Mouse (Mus musculus) cerebellum, postnatal 25 days (tissue): ENCODE measurements around the gene Pnkp.

Experiments
- DNase-seq, 2 experiments: peaks; one replicate each; pipeline ENCODE4 v3.0.0; 2021; ENCODE audit warnings: mixed read lengths in 2 of 2

Pnkp gene

GRCm38 (mm10) chr7:44828706-44829105 is 28.2 kb upstream of the Pnkp start:
- no peak for DNase-seq

DNA sequence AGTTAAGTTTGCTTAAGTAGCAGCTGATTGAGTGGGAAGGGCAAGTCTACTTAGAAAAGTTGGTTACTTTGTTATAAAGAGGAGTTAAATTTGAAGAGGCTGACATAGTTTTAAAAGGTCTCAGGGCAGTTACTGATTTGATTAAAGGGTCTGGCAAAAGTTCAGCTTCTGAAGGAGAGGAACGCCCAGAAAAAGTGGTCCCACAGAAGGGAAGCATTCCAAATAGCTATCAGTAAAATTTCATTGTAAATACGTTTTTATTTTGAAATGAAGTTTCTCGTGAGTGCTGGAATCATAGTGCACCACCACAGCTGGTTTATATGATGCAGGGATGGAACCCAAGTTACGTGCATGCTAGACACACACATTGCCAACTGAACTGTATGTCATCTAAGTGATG is 24.2 kb upstream of the Pnkp start:
- no peak for DNase-seq

DNA sequence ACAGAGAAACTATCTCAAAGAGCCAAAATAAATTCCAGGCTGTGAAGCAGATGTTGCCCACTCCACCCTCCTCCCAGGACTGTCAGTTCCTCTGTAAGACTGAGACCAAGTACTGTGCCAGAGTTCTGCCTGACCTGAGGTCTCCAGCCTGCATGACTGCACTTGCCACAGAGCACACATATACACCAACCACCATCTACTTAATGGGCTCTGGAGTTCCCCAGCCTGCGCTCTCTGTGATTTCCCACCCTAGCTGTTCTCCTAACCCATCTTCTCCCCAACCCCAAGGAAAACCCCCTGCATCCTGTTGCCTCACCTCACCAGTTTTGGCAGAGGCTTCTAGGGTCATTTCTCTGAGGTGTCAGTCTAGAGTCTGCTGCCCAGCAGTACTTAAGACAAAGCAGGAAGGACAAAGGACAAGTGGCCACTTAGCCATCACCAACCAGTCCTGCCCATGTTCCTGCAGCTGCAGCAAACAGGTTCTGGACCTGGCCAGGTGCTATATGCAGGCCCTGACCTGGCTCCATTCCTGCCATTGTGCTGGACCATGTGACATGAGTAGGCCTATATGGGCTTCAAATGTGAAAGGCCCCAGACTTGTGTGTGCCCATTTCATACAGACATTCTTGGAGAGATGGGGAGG is 21.4 kb upstream of the Pnkp start:
- no peak for DNase-seq

- DNase-seq = no peak
Measured at GRCm38 (mm10) chr7:44836016-44836404, 20.9 kb upstream of the Pnkp start.

GRCm38 (mm10) chr7:44836423-44837053 is 20.4 kb upstream of the Pnkp start:
- peak in 1 of 2 experiments; percentile 11 for DNase-seq

DNA sequence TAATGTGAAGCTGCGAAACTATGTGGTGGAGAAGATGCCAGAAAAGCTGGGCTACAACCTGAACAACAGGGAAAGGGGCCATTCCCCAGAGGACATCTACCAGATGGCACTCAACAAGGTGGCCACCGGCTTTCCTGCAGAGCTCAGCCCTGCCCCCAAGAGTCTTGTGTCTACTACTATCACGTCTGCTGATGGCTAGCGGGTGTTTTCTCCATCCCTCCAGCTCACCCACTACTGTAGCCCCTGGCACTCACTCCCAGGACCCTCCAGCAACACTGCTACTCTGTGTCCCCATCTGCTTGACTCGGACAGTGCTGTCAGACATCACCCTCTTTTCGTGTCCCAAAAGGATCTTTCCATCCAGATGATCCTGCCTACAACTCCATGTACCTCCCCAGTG is 18.9 kb upstream of the Pnkp start:
- peak in 1 of 2 experiments; percentile 13 for DNase-seq

DNA sequence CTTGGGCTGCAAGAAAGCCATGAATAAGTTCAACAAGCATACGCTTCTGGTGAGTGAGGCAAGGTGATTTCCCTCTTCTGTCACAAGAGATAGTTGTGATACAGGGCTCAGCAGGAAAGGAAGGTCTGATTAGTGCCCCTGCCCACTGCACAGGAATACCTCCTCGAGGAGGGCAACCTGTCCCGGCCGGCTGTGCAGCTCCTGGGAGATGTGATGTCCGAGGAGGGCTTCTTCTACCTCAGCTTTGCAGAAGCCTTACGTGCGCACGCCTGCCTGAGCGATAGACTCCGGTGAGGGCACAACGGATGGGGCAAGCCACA is 17.8 kb upstream of the Pnkp start:
- no peak for DNase-seq

DNA sequence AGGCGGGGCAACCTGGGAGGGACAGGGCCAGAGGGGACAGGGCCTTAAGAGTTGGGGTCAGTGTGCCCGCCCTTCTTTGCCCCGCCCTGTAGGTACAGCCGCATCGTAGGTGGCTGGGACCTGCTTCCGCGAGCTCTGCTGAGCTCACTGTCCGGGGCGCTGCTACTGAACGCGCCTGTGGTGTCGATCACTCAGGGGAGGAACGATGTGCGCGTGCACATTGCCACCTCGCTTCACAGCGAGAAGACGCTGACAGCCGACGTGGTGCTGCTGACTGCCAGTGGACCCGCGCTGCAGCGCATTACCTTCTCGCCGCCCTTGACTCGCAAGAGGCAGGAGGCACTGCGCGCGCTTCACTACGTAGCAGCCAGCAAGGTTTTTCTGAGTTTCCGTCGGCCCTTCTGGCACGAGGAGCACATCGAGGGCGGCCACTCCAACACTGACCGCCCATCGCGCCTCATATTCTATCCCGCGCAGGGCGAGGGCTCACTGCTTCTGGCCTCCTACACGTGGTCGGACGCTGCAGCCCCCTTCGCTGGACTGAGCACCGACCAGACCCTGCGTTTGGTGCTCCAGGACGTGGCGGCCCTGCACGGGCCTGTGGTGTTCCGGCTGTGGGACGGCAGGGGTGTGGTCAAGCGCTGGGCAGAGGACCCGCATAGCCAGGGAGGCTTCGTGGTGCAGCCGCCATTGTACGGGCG is 17.3 kb upstream of the Pnkp start:
- peak; percentile 54 to 58 for DNase-seq

- DNase-seq = peak in 1 of 2 experiments; percentile 17
Measured at GRCm38 (mm10) chr7:44840426-44840825, 16.5 kb upstream of the Pnkp start.

DNA sequence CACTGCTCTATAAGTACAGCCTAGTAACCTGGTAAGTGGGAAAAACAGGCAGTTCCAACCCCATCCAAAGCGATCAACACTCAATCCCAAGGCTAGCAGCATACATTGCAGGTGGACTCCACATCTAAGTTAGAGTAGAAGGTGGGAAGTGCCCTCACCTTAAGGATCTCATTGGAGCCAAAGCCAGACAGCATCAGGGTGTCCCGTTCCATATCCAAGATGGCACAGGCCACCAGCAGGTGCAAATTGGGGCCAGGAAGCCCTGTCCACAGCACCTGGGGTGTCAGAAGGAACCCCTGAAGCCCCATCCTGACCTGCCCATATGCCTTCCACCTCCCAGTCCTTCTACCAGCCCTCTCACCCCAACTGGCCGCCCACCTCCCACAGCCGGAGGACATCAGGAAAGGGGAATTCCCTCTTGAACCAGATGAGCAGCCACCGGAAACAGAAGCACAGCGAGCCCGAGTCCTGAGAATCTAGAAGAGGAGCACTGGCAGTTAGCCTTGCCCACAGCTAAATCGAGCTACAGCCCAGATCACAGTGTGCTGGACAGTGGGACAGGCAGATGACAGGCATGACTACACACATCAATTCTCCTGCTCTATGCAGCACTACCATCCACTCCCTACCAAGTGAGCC is 15.0 kb upstream of the Pnkp start:
- DNase-seq = peak in 1 of 2 experiments; percentile 8

DNA sequence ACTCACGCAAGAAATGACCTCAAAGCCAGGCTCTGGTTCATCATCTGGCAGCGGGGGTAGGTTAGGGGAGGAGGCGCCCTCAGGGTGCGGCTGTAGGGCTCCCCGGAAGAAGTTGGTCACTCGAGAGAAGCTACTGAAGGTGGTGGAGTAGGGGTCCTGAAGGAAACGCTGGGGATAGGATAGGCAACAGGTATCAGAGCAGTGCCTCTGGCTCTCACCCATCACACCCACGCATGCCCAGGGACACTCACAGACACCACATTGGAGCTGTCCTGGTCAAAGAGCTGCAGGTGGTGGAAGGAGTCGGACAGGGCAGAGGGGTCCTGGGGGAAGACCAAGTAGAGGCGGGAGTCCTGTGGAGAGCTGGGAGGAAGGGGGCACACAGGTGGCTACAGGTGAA is 11.9 kb upstream of the Pnkp start:
- DNase-seq = peak in 1 of 2 experiments; percentile 15

DNA sequence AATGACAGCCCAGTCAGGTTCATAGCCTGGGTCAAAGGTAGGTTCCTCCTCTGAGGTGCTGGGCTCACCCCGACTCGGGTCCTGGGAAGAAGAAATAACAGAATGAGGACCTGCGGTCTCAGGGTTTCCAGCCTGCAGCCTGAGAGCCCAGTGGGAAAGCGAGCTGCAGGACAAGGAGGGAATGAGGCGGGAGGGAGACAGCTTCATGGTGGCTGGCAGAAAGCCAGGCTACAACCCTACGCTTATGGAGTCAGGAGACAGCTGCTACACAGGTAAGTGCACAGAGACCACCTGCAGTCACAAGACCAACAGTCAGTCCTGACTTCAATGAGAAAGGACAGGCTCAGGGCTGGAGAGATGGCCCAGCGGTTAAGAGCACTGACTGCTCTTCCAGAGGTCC is 10.1 kb upstream of the Pnkp start:
- peak in 1 of 2 experiments; percentile 47 for DNase-seq

DNA sequence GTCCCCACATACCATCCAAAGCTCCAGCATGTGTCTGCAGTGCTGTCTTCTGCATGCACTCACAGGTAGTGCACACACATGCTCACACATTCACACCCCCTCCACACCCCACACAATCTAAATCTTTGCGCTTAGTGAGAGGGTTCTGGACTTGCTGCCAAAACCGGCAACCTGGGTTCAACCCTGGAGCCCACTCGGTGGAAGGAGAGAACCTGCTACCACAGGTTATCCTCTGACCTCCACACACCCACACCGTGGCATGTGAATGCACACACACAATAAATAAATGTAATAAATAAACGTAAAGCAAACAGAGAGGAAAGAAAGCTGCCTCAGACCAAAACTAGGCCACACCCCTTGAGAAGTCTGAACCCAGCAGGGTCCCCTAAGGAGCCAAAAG is 9.2 kb upstream of the Pnkp start:
- DNase-seq = peak in 1 of 2 experiments; percentile 41

DNA sequence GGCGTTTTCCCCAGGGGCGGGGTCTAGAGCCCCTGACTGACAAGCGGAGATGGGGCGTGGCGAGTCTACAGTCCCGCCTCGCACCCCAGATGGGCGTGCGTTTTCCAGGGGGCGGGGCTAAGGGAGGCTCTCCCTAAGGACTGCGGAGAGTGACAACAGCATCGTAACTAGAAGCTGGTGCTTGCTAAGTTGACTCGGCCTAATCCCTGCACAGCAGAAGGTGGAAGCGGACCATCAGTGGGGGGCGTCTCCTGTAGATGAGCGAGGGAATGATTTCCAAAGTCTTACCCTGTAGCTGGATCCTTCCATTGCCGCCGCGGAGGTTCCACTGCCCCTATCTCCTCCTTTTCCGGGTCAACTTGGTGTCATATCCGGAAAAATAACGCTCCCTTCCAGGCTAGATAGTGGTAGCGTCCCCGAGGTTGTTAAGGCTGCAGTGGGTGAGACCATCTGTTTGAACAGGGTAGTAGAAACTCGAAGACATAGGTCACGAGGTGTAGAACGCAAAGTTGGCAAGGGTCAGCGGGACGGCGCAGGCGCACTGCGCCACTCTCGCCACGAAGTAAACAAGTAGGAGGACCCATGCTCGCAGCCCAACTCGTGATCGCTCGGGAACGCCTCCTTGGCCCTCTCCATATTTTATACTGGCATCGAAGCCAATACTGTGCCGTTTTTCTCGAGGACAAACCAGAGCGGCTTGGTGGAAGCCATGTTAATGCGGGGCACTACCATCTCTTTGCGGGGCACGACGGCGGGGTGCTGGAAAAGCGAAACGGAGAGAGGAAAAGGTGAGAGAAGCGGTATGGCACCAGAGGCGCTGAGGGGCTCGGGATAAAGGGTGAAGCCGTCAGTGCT is 8.2 kb upstream of the Pnkp start, which contains the start of the genes Akt1s1 and Tbc1d17:
TSS of gene Akt1s1 (plus strand) at position 431 of the 855 bp plus-strand sequence.
TSS of gene Tbc1d17 (minus strand) at position 519 of the 855 bp plus-strand sequence.
- peak; percentile 99 to 100 for DNase-seq

GRCm38 (mm10) chr7:44849416-44850111 is 7.4 kb upstream of the Pnkp start:
- peak; percentile 91 to 93 for DNase-seq

GRCm38 (mm10) chr7:44850146-44850545 is 6.8 kb upstream of the Pnkp start:
- peak; percentile 77 to 88 for DNase-seq

DNA sequence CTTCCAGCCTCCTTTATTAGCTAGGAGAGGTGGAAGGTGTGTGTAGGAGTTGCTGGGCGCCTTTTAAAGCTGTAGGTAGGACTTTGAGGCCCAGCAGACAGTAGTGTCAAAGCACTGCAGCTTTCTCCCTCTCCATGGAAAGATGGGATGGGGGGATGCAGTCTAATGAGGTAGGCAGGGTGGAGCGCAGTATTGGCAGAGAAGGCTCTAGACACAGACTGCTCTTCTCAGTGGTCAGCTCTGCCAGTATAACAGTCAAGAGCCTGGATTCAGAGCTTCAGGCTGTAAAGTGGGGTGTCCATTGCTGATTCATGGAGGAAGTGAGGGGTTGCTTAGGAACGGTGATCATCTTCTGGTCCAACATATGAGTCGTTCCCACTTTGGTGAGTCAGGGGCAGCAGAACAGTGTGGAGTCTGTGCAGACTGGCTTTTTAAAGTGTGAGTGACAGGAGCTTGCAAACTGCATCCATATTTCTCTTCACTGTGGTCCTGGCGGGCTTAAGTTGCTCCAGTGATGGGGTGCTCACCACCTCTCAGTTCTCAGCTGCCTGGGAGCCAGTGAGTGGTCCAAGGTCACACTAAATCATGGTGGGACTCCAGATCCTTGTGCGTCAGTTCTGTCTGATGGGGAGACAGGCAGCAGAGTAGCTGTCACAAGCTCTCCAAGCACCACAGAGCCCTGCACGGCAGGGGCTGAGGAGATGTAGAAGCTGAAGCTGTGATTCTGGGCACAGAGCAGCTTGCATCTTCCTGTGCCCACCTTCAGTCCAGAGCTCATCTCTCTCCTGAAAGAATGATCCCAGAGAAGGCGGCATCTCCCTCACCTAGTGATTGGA is 5.9 kb upstream of the Pnkp start:
- DNase-seq = no peak

GRCm38 (mm10) chr7:44851625-44852234 is 5.2 kb upstream of the Pnkp start:
- DNase-seq = no peak

- DNase-seq = no peak
Measured at GRCm38 (mm10) chr7:44852259-44853027, 4.5 kb upstream of the Pnkp start.

DNA sequence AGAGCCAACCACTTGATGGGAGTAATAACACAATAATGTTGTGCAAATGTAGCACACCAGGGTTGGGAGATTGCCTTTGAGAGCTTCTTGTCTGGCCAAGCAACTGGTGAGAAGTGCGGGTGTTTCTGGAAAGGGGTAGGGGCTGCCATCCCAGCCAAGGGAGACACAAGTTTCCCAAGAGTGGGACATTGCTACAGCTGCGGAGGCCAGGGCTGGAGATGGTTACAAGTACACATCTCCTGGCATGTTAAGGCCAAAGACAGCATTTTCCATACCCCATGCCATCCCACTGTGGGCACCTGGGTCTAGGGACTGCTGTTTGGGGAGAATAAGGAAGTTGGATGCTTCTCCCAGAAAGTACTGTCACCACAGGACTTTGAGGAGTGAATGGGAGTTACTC is 3.9 kb upstream of the Pnkp start:
- DNase-seq = no peak
